Mouse (Mus musculus) heart, embryonic 11.5 days (tissue): ENCODE results near the gene Pde8b. TPM values are rescaled to one million over a fixed set of nuclear protein-coding genes. Genes with fewer than 3 reads are reported as not detected.

Experiments
- ATAC-seq: fragments of 200-750 bp; cut with Nextera tagmentation; replicated peaks from 2 replicates; pipeline ENCODE4 v1.8.0; 2017; ENCODE audit warnings: moderate library complexity; ENCODE audit not compliant: insufficient number of reproducible peaks, low FRiP score, low TSS enrichment
- H3K27ac ChIP-seq: fragments of 300-500 bp; sonication (generic); 2 replicates; pipeline ENCODE4 v1.5.1; 2014; ENCODE audit warnings: mild to moderate bottlenecking, low read depth, low read length
- H3K27me3 ChIP-seq: fragments of 300-500 bp; sonication (generic); 2 replicates; pipeline ENCODE4 v1.6.1; 2014; ENCODE audit warnings: mild to moderate bottlenecking, low read length, mixed read lengths; ENCODE audit not compliant: control insufficient read depth, insufficient read depth
- H3K36me3 ChIP-seq: fragments of 300-500 bp; sonication (generic); 2 replicates; pipeline ENCODE4 v1.6.1; 2014; ENCODE audit warnings: mild to moderate bottlenecking, low read length, moderate library complexity, mixed read lengths; ENCODE audit not compliant: control insufficient read depth, insufficient read depth
- H3K4me1 ChIP-seq: fragments of 300-500 bp; sonication (generic); 2 replicates; pipeline ENCODE4 v1.6.1; 2014; ENCODE audit warnings: low read length; ENCODE audit not compliant: control insufficient read depth, insufficient read depth
- H3K4me2 ChIP-seq: fragments of 300-500 bp; sonication (generic); 2 replicates; pipeline ENCODE4 v1.6.1; 2014; ENCODE audit warnings: mild to moderate bottlenecking, moderate library complexity
- H3K4me3 ChIP-seq: fragments of 300-500 bp; sonication (generic); 2 replicates; pipeline ENCODE4 v1.5.1; 2014; ENCODE audit warnings: low read depth, low read length
- H3K9ac ChIP-seq: fragments of 300-500 bp; sonication (generic); 2 replicates; pipeline ENCODE4 v1.6.1; 2014; ENCODE audit warnings: mild to moderate bottlenecking, low read depth, low read length, moderate library complexity
- H3K9me3 ChIP-seq: fragments of 300-500 bp; sonication (generic); replicated peaks from 2 replicates; pipeline ENCODE4 v1.6.1; 2016; ENCODE audit warnings: low read length; ENCODE audit not compliant: control insufficient read depth
- WGBS: fragments of 180-500 bp; shearing (Covaris S2); extraction: QIAGEN DNeasy Blood & Tissue Kit; methylation state at CpG from one replicate; pipeline ENCODE4 v1.1.7; 2014; ENCODE audit not compliant: insufficient replicate concordance; 5-methylcytosine and 5-hydroxymethylcytosine counted together
- polyA plus RNA-seq: library from polyadenylated mRNA; unstranded; fragments of >200 nt; fragmentation: Nextera tagmentation; extraction: Ambion mirVana; gene quantifications from 2 replicates; pipeline ENCODE4 v1.2.1, GENCODE M21; 2014

Pde8b gene
- polyA plus RNA-seq, 1 experiment from 2014 or later, result 0.69 TPM

DNA sequence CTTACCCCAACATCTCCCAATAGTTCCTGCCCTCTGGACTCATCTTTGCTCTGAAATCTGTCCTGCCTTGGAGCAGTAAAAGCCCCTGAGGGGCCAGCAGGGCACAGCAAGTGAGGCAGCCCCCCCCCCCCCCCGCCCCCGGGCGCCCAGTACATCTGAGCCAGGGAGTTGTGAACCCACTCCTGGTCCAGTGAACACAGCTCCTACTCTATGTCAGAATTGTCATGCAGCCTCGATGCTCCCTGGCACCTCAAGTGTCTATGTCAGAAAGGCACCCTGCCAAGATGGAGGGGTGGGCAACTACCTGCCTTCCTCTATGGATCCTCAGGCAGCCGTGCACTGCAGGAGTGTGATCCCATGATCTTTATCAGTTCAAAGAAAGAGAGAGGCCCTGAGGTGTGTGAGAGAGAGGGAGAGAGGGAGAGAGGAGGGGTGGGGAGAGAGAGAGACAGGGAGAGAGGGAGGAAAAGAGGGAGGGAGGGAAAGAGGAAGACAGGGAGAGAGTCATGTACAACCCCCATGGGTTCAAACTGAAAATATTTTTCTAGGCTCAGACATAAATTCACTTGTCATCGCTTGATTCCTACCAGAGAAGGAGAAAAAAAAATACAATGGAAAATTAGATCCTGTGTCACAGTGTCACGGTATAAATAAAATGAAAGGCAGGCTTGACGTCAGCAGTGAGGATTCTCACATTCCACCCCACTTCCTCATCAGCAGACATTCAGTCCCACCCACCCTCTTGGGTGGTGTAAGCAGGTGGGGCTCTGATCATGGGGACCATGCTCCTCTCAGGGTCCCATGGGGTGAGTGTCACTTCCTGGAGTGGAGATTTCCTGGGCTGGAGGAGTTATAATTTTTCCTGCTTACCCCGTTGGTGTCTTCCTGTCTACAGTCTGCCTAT, 11.0 kb upstream of the Pde8b start:
- Histone ChIP-seq H3K4me3 (no peak overlapping the region), H3K4me2 (no peak overlapping the region), H3K27me3 (no peaks in the 10 kb centered on the region), H3K36me3 (no peaks in the 10 kb centered on the region), H3K27ac (no peak overlapping the region), H3K9ac (no peak overlapping the region), H3K9me3 (no peaks in the 10 kb centered on the region), H3K4me1 (peaks cover 4% of the 10 kb centered on the region; the same call in 1 of the 2 replicates)
- 59% methylated on average over 9 of the region's 9 CpGs for WGBS
- ATAC-seq, result no peak

DNA sequence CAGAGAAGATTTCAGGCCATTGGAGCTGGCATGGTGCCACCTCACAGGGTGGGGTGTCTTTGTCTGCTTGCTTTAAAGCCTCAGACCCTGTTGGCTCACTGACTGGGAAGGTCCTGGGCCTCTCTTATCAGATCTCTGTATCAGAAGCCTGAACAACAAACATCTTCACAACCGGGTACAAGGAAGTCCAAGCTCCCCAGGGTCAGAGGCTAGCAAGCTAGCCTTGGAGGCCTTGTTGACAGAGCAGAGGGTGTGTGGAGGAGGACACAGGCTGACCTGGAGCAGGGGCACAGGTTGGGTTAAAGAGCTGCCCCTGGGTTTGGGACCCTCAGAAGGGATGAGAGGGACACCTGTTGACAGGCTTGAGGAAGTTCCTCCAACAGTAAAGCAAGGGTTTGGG, 10.3 kb upstream of the Pde8b start:
- H3K36me3 ChIP-seq, result no peaks in the 10 kb centered on the region
- no peak overlapping the region for H3K4me2 ChIP-seq
- no peaks in the 10 kb centered on the region for H3K9me3 ChIP-seq
- H3K9ac ChIP-seq, result no peak overlapping the region
- no peak overlapping the region for H3K4me3 ChIP-seq
- H3K27ac ChIP-seq, result no peak overlapping the region
- no peaks in the 10 kb centered on the region for H3K27me3 ChIP-seq
- ATAC-seq, result no peak
- 6% methylated on average over 1 of the region's 1 CpGs for WGBS
- peaks cover 4% of the 10 kb centered on the region; the same call in 1 of the 2 replicates for H3K4me1 ChIP-seq

DNA sequence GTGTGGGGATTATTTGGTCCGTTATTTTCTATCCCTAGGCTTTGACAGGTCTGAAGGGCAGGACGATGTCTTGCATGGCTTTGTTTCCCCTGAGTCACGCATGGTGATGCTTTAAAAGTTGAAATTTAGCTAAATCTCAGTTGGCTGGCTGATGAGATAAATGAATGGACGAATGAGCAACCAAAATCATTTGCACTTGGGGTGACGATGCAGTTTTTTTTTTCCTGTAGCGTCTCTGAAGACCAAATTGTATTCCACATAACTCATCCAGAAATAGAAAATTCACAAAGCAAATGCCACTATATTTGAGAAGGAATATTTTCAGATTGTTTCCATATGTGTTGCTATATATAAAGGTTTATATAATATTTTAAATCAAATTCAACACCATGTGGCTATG, 6.9 kb upstream of the Pde8b start:
- H3K9me3 ChIP-seq, result no peaks in the 10 kb centered on the region
- H3K36me3 ChIP-seq, result no peaks in the 10 kb centered on the region
- peaks cover 4% of the 10 kb centered on the region; the same call in 1 of the 2 replicates for H3K4me1 ChIP-seq
- H3K4me2 ChIP-seq, result no peak overlapping the region
- WGBS, result 80% methylated on average over 6 of the region's 6 CpGs
- no peak overlapping the region for H3K9ac ChIP-seq
- H3K27ac ChIP-seq, result no peak overlapping the region
- H3K27me3 ChIP-seq, result no peaks in the 10 kb centered on the region; the same call in 1 of the 2 replicates
- ATAC-seq, result no peak
- H3K4me3 ChIP-seq, result no peak overlapping the region

DNA sequence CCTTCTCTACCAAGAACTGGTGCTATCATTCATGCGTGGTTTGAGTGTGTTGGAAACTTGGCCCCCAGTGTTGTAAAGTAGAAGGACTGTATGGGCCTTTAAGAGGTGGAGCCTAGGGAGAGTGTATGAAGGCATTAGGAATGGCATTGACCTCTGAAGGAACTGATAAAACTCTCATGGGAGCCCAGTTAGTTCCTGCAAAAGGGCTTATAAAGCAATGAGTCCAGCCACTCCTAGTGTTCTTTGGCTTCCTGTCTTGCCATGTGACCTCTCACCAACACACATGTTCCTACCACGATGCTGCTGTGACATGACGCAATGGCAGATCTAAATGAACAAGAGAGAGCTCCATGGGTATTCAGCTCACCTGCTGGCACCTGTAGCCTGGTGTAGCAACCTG, 4.9 kb upstream of the Pde8b start:
- ATAC-seq, result no peak
- Histone ChIP-seq H3K4me3 (no peak overlapping the region), H3K36me3 (no peaks in the 10 kb centered on the region), H3K9ac (no peak overlapping the region), H3K9me3 (no peaks in the 10 kb centered on the region), H3K27ac (no peak overlapping the region), H3K4me2 (no peak overlapping the region), H3K27me3 (peaks cover 19% of the 10 kb centered on the region), H3K4me1 (no peaks in the 10 kb centered on the region; the same call in 1 of the 2 replicates)
- 77% methylated on average over 3 of the region's 3 CpGs for WGBS

DNA sequence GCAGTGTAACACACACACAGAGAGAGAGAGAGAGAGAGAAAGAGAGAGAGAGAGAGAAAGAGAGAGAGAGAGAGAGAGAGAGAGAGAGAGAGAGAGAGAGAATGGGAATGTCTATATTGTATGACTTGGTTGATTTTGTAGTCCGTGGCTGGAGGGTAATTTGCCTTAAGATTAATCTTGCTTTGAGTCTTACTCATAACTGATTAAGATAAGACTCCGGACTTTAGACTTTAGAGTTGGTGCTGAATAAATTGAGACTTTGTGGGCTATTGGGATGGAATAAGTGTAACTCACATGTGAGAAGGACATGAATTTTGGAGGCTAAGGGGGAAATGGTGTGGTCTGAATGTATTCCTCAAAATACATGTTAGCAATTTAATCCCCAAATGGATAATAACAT, 7.1 kb downstream of the Pde8b start:
- no peak overlapping the region for H3K4me2 ChIP-seq
- H3K9me3 ChIP-seq, result no peaks in the 10 kb centered on the region
- H3K4me1 ChIP-seq, result no peaks in the 10 kb centered on the region
- no peak overlapping the region for H3K27ac ChIP-seq
- 69% methylated on average over 2 of the region's 2 CpGs for WGBS
- peaks cover under 1% of the 10 kb centered on the region; the same call in 1 of the 2 replicates for H3K27me3 ChIP-seq
- H3K36me3 ChIP-seq, result no peaks in the 10 kb centered on the region
- H3K4me3 ChIP-seq, result no peak overlapping the region
- H3K9ac ChIP-seq, result no peak overlapping the region
- ATAC-seq, result no peak

DNA sequence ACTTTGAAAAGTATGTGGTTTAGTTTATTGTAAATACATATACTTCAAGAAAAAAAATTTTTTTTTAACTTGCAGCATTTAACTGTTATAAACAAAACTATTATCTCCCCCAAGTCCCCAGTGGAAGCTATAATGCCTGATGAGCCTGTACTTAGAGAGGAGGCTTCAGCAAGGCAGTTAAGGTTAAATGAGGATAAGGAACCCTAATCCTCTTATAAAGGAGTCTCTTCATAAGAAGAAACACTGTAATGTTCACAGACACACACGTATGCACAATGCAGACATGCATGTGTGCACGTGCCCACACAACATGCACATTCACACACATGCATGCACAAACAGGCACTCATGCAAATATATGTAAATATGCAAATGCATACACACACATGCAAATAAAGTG, 12.6 kb downstream of the Pde8b start:
- H3K27ac ChIP-seq, result no peak overlapping the region
- H3K4me1 ChIP-seq, result no peaks in the 10 kb centered on the region
- H3K4me2 ChIP-seq, result no peak overlapping the region
- 88% methylated on average over 2 of the region's 2 CpGs for WGBS
- no peaks in the 10 kb centered on the region for H3K36me3 ChIP-seq
- no peak for ATAC-seq
- no peak overlapping the region for H3K9ac ChIP-seq
- H3K4me3 ChIP-seq, result no peak overlapping the region
- H3K9me3 ChIP-seq, result no peaks in the 10 kb centered on the region
- H3K27me3 ChIP-seq, result no peaks in the 10 kb centered on the region

DNA sequence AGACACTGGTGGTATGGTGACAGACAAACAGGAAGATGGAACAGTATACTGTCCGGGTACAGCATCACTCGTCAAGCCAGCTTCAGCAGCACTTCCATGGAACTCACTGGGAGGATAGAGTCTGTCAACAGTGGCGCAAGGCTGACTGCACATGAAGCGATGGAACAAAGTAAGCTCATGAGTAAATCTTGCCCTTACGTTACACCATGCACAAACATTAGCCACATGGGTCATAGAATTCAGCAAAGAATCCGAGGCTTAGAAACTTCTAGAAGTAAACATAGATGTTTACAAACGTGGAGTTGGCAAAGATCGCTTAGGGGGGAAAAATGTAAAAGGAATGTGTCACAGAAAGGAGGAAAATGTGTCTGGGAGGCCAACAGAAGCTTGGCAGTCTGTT, 14.9 kb downstream of the Pde8b start:
- no peak overlapping the region for H3K4me2 ChIP-seq
- no peak overlapping the region for H3K27ac ChIP-seq
- no peaks in the 10 kb centered on the region for H3K36me3 ChIP-seq
- no peak for ATAC-seq
- no peak overlapping the region for H3K4me3 ChIP-seq
- H3K9ac ChIP-seq, result no peak overlapping the region
- no peaks in the 10 kb centered on the region for H3K27me3 ChIP-seq
- 73% methylated on average over 8 of the region's 8 CpGs for WGBS
- no peaks in the 10 kb centered on the region for H3K4me1 ChIP-seq
- no peaks in the 10 kb centered on the region for H3K9me3 ChIP-seq

DNA sequence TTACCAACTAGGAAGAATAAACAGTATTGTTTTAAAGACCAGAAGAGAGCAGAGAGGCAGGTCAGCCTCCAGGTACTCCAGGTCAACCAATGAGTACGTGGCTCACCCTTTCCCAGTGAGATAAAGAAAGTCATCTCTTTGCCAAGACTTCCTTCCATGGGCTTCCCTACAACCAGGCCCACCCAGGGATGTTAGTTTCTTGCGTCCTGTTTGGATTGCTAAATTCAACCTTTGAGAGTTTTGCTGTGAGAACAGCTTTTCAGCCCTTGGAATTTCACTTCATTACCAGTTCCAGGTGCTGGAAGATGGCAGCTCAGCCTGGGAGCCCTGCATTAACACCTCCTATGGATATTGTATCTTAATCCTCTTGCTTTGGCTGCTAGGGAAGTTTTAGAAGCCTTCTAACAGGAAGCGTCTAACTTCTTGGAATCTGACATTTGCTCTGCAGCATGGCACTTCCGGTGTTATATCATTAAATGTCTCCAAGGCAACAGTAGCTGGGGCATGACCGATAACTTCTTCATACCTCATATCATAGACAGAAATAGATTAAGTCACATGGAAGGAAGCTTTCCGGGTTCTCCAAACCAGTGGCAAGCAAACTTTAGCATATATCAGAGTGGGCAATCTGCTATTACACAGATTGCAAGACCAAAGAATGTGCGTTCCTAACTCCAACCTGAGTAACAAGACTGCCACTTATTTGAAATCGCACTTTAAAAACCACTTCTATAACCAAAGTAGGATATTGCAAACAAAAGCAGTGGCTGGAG, 18.6 kb downstream of the Pde8b start:
- Histone ChIP-seq H3K9ac (no peak overlapping the region), H3K4me1 (no peaks in the 10 kb centered on the region), H3K9me3 (no peaks in the 10 kb centered on the region), H3K27me3 (no peaks in the 10 kb centered on the region), H3K4me2 (no peak overlapping the region), H3K36me3 (no peaks in the 10 kb centered on the region), H3K27ac (no peak overlapping the region), H3K4me3 (no peak overlapping the region)
- ATAC-seq, result no peak
- WGBS, result 72% methylated on average over 8 of the region's 8 CpGs
